Mouse (Mus musculus): ENCODE data around the gene Abhd2. TPM values are rescaled to one million over a fixed set of nuclear protein-coding genes. Genes with fewer than 3 reads are reported as not detected.

The Abhd2 gene
- total and polyA plus RNA-seq, 3 experiments = 262 to 1,465 (median 1,164) TPM

- no peak for DNase-seq
Observed at GRCm38 (mm10) chr7:79375594-79375993, 102.6 kb downstream of the Abhd2 start.

GRCm38 (mm10) chr7:79376516-79377275 is 103.7 kb downstream of the Abhd2 start:
- DNase-seq = no peak

DNA sequence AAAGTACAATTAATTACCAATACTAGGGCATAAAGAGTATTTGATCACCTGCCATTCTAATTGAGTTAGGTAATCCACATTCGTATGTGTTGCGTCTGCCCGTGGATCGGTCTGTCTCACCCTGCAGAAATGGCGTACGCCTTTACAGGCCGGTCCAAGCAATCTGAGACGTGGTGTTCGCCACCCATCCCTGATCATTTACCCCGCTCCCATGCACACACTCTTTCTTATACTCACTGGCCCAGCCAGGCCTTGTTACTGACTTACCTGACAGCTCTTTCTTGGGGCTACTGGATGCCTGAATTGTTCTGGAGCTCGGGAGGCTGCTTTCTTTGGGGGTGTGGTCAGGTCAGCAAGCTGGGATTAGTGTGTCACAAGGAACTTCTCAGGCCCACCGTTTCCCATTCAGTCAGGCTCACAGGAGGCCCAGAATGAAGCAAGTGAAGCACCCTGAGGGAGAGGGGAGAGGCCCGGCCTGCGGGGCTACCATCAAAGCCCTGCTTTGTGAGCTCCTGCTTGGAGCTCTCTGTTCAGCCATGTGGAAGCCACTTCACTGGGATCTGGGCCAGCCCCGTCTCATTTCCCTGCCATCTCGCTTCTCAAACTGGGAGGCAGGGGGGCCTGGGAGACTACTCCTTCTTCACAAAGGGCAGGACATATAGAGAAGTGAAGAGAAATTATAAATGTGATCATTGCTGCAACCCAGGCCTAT is 113.6 kb downstream of the Abhd2 start, which contains the start of gene Rlbp1:
Rlbp1 (minus strand) TSS at position 627 of the 712 bp plus-strand sequence.
- no peak for DNase-seq

GRCm38 (mm10) chr7:79387140-79387539 is 114.1 kb downstream of the Abhd2 start:
- DNase-seq = peak; percentile 59

DNA sequence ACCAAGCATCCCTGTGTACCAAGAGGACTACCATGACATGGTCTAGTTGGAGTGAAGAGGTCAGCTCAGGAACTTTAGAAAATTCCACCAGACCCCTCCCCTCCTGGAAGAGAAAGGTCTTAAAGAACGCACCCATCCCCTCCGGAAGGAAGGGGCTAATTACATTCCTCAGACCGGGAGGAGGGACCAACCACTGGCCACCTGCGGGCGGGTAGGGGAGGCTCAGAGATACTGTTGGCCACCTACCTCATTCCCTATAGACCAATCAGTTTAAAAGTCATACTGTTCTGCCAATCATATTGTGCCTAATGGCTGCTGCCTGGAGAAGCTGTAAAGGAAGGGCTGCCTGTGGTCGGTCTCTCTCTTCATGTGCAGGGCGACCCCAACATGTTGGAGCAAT is 115.0 kb downstream of the Abhd2 start:
- DNase-seq = no peak

DNA sequence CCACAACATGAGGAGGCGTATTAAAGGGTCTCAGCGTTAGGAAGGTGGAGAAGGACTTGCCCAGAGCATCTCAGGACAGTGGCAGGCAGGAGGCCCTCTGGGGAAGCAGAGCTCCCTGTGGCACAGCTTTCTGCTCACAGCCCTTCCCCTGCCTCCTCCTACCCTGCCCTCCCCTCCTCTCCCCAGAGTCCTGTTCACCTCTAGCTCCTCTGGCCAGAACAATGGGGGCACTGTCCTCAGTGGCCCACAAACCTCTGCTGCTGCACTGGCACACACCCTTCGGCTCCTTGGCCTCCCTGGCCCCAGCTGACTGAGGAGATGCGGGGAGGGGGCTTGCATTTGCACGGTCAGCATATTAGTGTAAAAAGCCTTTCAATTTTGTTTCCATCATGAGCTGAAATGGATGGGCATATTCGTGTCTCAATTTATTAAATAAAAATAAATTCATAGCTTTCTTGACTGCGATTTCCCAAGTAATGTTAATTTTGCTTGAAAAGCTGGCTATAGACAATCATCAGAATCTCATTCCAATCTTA is 115.7 kb downstream of the Abhd2 start:
- no peak for DNase-seq

GRCm38 (mm10) chr7:79390141-79390708 is 117.2 kb downstream of the Abhd2 start:
- DNase-seq = no peak

DNA sequence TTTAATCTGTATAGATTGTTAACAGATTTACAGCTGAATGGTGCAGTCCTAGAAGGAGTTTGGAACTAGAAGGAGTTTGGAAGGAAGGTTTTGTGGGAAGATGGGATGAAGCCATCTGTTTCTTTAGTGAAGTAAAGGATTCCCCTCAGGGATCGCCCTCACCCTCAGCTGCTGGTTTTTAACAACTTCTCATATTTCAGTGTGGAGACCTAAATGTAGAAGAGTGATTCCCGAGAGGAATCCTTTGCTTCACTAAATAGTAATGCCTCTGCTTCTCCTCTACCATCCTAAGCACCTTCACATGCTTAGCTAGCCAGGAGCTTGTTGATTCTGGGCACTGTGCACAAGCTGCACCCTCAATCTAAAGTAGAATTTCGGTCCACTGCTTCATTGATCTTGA is 118.5 kb downstream of the Abhd2 start:
- no peak for DNase-seq

- DNase-seq = peak; percentile 93
Observed at GRCm38 (mm10) chr7:79391883-79392649, 119.1 kb downstream of the Abhd2 start, which contains the start of gene Fanci. TSS of gene Fanci (plus strand) at chr7:79391929.

- DNase-seq = no peak
Observed at GRCm38 (mm10) chr7:79392860-79393513, 120.0 kb downstream of the Abhd2 start.

DNA sequence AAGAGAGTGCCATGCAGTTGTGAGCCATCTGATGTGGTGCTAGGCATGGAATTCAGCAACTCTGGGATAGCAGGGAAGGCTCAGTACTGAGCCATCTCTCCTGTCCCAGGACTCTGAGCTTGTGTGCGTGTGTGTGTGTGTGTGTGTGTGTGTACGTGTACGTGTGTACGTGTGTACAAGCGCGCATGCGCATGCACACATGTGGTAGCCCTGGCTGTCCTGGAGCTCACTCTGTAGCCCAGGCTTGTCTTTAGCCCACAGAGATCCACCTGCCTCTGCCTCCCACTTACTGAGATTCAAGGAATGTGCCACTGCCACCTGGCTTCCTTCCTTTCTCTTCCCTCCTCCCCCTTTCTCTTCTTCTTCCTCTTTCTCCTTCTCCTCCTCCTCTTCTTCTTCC is 120.9 kb downstream of the Abhd2 start:
- no peak for DNase-seq

- DNase-seq = no peak
Observed at GRCm38 (mm10) chr7:79394666-79395065, 121.7 kb downstream of the Abhd2 start.

GRCm38 (mm10) chr7:79395186-79395585 is 122.2 kb downstream of the Abhd2 start:
- no peak for DNase-seq

- no peak for DNase-seq
Observed at GRCm38 (mm10) chr7:79397446-79397963, 124.5 kb downstream of the Abhd2 start.

DNA sequence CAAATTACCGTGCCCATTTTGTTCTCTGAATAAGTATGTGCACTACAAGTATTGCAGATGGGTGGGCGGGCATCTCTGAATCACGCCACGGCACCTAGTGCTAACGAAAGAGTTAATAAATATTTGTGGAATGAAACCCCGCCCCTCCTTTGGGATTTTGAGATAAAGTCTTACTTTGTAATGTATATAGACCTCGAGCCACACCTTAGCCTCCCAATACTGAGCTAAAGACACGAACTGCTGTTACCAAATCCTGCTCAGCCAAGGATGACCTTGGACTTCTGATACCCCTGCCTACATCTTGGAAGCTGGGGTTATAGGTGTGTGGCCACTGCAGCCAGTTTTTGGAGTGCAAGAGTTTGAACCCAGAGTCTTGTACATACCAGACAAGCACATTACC is 125.4 kb downstream of the Abhd2 start:
- no peak for DNase-seq

GRCm38 (mm10) chr7:79398971-79399370 is 126.0 kb downstream of the Abhd2 start:
- DNase-seq = no peak

- DNase-seq = no peak
Observed at GRCm38 (mm10) chr7:79400296-79400695, 127.3 kb downstream of the Abhd2 start.

GRCm38 (mm10) chr7:79414449-79415375 is 141.7 kb downstream of the Abhd2 start:
- DNase-seq = no peak

Data from adrenal gland, adult 2 months (tissue).